Mouse (Mus musculus) lung, adult 2 months (tissue): Measurements from ENCODE around the gene Zcchc4. TPM values are rescaled to one million over a fixed set of nuclear protein-coding genes. Genes with fewer than 3 reads are reported as not detected.

ENCODE experiments used
- DNase-seq: peaks from one replicate; pipeline ENCODE4 v3.0.0; 2022
- H3K4me1 ChIP-seq: fragments of 200-500 bp; 2 replicates; pipeline ENCODE4 v1.6.1; 2011; ENCODE audit warnings: low read length; ENCODE audit not compliant: control insufficient read depth, insufficient read depth
- H3K4me3 ChIP-seq: fragments of 200-500 bp; replicated peaks from 2 replicates; pipeline ENCODE3; 2011; ENCODE audit warnings: low read depth, mild to moderate bottlenecking, control low read depth, low read length; ENCODE audit errors: extremely low read depth
- CTCF ChIP-seq: fragments of 200-500 bp; IDR thresholded peaks from 2 replicates; pipeline ENCODE4 v1.5.1; 2011; ENCODE audit warnings: mild to moderate bottlenecking, low read length, control low read depth; ENCODE audit not compliant: insufficient read depth
- POLR2A ChIP-seq: fragments of 200-500 bp; IDR thresholded peaks from 2 replicates; pipeline ENCODE4 v1.6.1; 2011; ENCODE audit warnings: low read depth, mild to moderate bottlenecking, control low read depth, low read length, borderline replicate concordance; ENCODE audit errors: extremely low read depth
- WGBS: fragments of 180-500 bp; shearing (Covaris S2); methylation state at CpG from one replicate; pipeline ENCODE4 v1.1.7; 2018; 5-methylcytosine and 5-hydroxymethylcytosine counted together
- polyA plus RNA-seq: library from polyadenylated mRNA; depleted of rRNA; stranded (reverse); fragments of >200 nt; gene quantifications from 2 replicates; pipeline ENCODE4 v1.2.3, GENCODE M21; 2012

The Zcchc4 gene
- polyA plus RNA-seq, 1 experiment = 7.2 TPM

GRCm38 (mm10) chr5:52786556-52787322 lies 11.5 kb downstream of the Zcchc4 start:
- no peak for DNase-seq
- Histone ChIP-seq H3K4me3 (no peak overlapping the region), H3K4me1 (no peaks in the 10 kb centered on the region)
- WGBS = 63% methylated on average over 7 of the region's 7 CpGs
- no peak for TF ChIP-seq CTCF
- TF ChIP-seq POLR2A = no peak

- H3K4me3 ChIP-seq = no peak overlapping the region
- no peak for DNase-seq
- TF ChIP-seq POLR2A (no peak), CTCF (no peak)
- H3K4me1 ChIP-seq = no peaks in the 10 kb centered on the region
- WGBS = 89% methylated on average over 9 of the region's 9 CpGs
Observed at GRCm38 (mm10) chr5:52793230-52793629, 18.0 kb downstream of the Zcchc4 start.

GRCm38 (mm10) chr5:52794109-52794508 lies 18.9 kb downstream of the Zcchc4 start:
- no peak for DNase-seq
- 85% methylated on average over 9 of the region's 9 CpGs for WGBS
- H3K4me1 ChIP-seq = no peaks in the 10 kb centered on the region
- H3K4me3 ChIP-seq = no peak overlapping the region
- TF ChIP-seq CTCF = no peak
- TF ChIP-seq POLR2A = no peak

GRCm38 (mm10) chr5:52799274-52799985 lies 24.2 kb downstream of the Zcchc4 start:
- 95% methylated on average over 12 of the region's 12 CpGs for WGBS
- H3K4me1 ChIP-seq = no peaks in the 10 kb centered on the region
- TF ChIP-seq POLR2A = no peak
- no peak for TF ChIP-seq CTCF
- DNase-seq = no peak
- H3K4me3 ChIP-seq = no peak overlapping the region

GRCm38 (mm10) chr5:52805801-52806200 lies 30.6 kb downstream of the Zcchc4 start:
- 78% methylated on average over 4 of the region's 4 CpGs for WGBS
- no peak for DNase-seq
- Histone ChIP-seq H3K4me1 (no peaks in the 10 kb centered on the region), H3K4me3 (no peak overlapping the region)
- TF ChIP-seq CTCF = no peak

- 78% methylated on average over 8 of the region's 8 CpGs for WGBS
- TF ChIP-seq CTCF (no peak), POLR2A (no peak)
- DNase-seq = no peak
- H3K4me1 ChIP-seq = no peaks in the 10 kb centered on the region
- H3K4me3 ChIP-seq = no peak overlapping the region
Observed at GRCm38 (mm10) chr5:52806349-52806748, 31.1 kb downstream of the Zcchc4 start.

GRCm38 (mm10) chr5:52807030-52807429 lies 31.8 kb downstream of the Zcchc4 start:
- WGBS = 81% methylated on average over 7 of the region's 7 CpGs
- no peak overlapping the region for H3K4me3 ChIP-seq
- TF ChIP-seq POLR2A = no peak
- TF ChIP-seq CTCF = no peak

GRCm38 (mm10) chr5:52810446-52810845 lies 35.2 kb downstream of the Zcchc4 start:
- Histone ChIP-seq H3K4me1 (no peaks in the 10 kb centered on the region), H3K4me3 (no peak overlapping the region)
- no peak for DNase-seq
- TF ChIP-seq CTCF (no peak), POLR2A (no peak)
- 95% methylated on average over 6 of the region's 6 CpGs for WGBS

More at GRCm38 (mm10) chr5:52807030-52807429, 31.8 kb downstream of the Zcchc4 start:
- no peaks in the 10 kb centered on the region for H3K4me1 ChIP-seq
- no peak for DNase-seq

GRCm38 (mm10) chr5:52811056-52811455 lies 35.8 kb downstream of the Zcchc4 start:
- TF ChIP-seq POLR2A = no peak
- TF ChIP-seq CTCF = no peak
- no peaks in the 10 kb centered on the region for H3K4me1 ChIP-seq
- 88% methylated on average over 14 of the region's 14 CpGs for WGBS
- no peak for DNase-seq
- no peak overlapping the region for H3K4me3 ChIP-seq

- Histone ChIP-seq H3K4me1 (no peaks in the 10 kb centered on the region), H3K4me3 (no peak overlapping the region)
- TF ChIP-seq CTCF (no peak), POLR2A (no peak)
- DNase-seq = no peak
- 92% methylated on average over 10 of the region's 10 CpGs for WGBS
Observed at GRCm38 (mm10) chr5:52812456-52812855, 37.2 kb downstream of the Zcchc4 start.
